Mouse (Mus musculus) frontal cortex, postnatal 10 days (tissue): Measurements from ENCODE around the gene Ulk2.

ENCODE experiments used
- DNase-seq, 2 experiments: peaks; one replicate each; pipeline ENCODE4 v3.0.0; 2022; ENCODE audit warnings: low spot score in 2 of 2, mixed read lengths in 1 of 2

The Ulk2 gene

DNA sequence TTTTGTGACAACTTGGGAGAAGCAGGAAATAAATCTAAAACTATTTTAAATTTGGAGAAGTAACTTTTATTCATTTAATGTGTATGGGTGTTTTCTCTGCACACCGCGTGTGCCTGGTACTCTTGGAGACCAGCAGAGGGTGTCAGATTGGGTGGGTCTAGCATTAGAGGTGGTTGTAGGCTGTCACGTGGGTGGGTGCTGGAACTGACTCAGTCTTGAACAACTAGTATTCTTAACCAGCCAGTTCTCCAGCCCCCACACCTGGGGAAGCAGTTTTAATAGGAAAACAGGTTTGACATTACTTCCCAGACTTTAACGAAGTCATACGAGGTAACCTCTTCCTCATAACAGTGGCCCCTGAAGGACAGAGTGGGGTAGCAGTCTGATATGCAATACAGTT, 94.4 kb downstream of the Ulk2 start:
- no peak for DNase-seq

GRCm38 (mm10) chr11:61757151-61757550, 97.7 kb downstream of the Ulk2 start:
- no peak for DNase-seq

- DNase-seq: no peak
Observed at GRCm38 (mm10) chr11:61751612-61752011, 103.3 kb downstream of the Ulk2 start.

- no peak for DNase-seq
Observed at GRCm38 (mm10) chr11:61747161-61747560, 107.7 kb downstream of the Ulk2 start.

GRCm38 (mm10) chr11:61745781-61746180, 109.1 kb downstream of the Ulk2 start:
- DNase-seq: no peak

GRCm38 (mm10) chr11:61744460-61744859, 110.4 kb downstream of the Ulk2 start:
- DNase-seq: no peak

GRCm38 (mm10) chr11:61743768-61744167, 111.1 kb downstream of the Ulk2 start:
- no peak for DNase-seq

DNA sequence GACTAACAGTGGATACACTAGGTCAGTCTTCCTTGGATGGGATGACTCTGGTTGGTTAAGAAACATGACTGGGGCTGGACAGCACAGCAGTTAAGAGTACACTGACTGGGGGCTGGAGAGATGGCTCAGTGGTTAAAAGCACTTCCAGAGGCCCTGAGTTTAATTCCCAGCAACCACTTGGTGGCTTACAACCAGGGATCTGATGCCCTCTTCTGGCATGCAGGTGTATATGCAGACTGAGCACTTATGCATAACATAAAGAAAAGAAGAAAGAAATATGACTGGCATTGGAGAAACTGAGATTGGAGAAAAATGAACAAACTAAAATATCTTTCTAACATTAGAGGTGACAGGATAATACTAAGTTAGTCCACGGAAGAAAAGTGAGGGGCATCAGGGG, 114.4 kb downstream of the Ulk2 start:
- DNase-seq: no peak

DNA sequence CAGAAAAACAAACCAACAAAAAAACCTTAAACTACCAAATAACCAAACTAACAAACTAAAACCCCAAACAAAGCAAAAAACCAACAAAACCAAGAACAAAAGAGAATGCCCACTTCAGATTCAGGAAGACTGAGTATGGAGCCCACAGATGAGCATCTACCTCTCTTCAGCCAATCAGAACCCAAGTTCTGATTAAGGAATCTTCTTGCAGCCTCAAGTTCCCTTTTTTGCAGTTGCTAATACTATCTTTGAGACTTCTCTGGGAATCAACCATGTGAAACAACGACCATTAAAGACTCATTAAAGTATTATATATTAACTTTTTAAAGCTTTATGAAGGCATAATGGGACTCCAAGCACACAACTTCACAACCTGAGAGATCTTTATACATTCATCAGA, 117.6 kb downstream of the Ulk2 start:
- DNase-seq: no peak

DNA sequence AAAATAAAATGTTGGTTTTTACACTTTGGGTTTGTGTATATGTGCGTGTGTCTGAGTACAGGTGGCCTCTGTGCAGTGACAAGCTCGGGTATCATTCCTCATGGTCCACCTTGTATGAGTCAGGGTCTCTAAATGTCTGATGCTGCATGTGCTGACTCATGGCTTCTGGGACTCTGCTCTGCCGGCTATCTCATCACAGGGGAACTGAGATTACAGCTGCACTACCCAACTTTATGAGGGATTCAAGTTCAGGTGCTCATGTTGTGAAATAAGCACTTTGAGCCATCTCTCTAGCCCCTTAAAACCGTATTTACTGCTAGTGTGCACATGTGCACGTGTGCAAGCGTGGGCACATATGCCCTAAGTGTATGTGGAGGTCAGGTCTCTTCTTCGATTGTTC, 122.2 kb downstream of the Ulk2 start:
- DNase-seq: no peak

DNA sequence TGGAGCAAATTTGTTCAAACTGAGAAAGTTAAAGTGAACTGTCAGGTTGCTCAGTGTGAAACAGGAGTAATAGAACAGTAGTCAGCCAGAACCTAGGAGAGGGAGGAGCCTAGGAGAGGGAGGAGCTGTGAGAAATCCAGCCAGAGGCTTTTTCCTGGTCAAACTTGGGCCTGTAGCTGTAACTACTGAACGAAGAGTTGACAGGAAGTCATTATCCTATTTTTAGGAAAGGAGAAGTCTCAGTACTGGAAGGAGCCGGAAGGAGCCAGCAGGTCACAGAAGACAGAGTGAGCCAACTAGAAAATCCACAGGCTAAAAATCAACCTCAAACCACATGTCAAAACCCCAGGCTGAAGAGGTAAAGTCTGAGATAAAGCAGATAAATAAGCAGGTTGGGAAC, 126.8 kb downstream of the Ulk2 start:
- DNase-seq: no peak
